Mouse (Mus musculus) heart, adult 9 months (tissue): ENCODE data around the gene Dazap1.

ENCODE experiments used
- DNase-seq, 2 experiments: peaks; one replicate each; pipeline ENCODE4 v3.0.0; 2022; ENCODE audit warnings: low spot score in 2 of 2

Dazap1 gene

GRCm38 (mm10) chr10:80297526-80298133, 36.3 kb downstream of the Dazap1 start:
- DNase-seq: no peak

DNA sequence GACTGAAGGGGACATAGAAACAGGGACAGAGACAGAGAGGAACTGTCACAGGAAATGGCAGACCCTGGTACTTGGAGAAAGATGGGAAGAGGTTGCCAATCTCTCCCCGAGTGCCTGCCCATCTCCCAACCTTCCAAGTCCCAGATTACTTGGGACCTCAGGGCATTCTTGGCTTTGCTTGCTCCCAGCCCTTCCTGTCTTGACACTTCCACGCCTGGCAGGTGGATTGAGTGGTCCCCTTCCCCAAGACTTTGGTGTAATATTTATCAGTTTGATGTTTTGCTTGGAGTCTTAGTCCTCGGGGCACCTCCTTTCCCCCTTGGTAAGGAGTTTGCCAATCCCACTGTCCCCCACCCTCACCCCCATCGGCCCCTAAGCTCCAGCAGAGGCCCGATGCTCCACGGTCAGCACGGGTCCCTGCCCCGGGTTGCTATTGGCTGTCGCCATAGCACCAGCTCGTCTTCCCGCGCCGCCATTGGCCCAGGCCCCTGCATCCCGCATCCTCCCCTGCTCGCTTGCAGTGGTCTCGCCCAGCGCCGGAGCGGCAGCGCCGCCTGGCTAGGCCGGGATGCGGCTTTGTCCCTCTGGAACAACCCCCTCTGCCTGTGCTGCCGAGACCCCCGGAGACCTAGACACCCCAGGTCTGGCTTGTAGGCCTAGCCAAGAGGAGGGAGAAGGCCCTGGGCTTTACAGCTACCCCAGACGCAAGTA, 37.4 kb downstream of the Dazap1 start:
- DNase-seq: peak in 1 of 2 experiments; percentile 64

DNA sequence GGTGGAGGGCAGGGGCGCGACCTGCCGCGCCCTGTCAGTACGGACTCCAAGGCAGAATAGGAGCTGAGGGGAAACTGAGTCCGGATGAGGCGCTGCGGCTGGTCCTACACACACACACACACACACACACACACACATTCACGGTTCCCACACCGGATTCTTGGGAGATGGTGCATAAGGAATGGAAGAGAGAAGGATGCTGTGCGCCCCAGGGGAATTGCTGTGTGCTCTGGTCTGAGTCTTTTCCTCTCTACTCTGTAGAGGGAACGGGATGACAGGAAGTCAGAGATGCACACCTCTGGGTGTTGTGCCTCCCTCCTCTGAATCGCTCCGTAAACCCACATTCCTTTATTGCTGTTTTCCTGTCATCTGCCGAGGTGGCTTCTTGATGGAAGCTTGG, 38.0 kb downstream of the Dazap1 start:
- DNase-seq: no peak

GRCm38 (mm10) chr10:80299824-80300223, 38.5 kb downstream of the Dazap1 start:
- no peak for DNase-seq

GRCm38 (mm10) chr10:80300672-80301181, 39.4 kb downstream of the Dazap1 start:
- no peak for DNase-seq

- no peak for DNase-seq
Observed at GRCm38 (mm10) chr10:80301256-80302081, 40.2 kb downstream of the Dazap1 start.

DNA sequence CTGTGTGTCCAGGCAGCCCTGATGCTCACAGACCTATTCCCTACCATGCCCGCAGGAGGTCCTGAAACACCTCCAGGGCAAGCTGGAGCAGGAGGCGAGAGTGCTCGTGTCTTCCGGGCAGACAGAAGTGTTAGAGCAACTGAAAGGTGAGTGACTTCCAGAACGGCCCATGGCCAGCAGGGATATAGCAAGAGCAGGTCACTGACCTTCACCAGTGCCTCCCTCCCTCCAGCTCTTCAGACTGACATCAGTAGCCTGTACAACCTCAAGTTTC, 40.7 kb downstream of the Dazap1 start:
- no peak for DNase-seq

DNA sequence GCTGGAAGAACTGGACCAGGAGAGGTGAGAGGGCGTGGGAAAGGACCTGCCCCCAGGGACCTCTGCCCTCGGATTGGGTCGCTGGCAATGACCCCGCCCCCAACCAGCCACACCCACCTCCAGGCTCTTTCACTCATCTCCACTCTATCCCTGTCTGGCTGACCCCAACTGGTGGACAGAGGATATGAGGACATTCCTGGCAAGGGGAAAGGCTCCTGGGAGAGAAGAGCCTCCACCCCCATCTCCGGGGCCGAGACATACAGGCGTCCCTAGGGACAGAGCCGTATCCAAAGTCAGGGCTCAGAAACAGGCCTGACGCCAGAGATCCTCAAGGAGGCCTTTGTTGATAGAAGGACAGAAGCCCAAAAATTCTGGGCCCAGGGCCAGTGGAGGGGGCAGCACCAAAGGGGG, 41.2 kb downstream of the Dazap1 start:
- peak; percentile 91 to 95 for DNase-seq

- no peak for DNase-seq
Observed at GRCm38 (mm10) chr10:80304458-80304857, 43.2 kb downstream of the Dazap1 start.

- DNase-seq: no peak
Observed at GRCm38 (mm10) chr10:80304862-80305261, 43.6 kb downstream of the Dazap1 start.

DNA sequence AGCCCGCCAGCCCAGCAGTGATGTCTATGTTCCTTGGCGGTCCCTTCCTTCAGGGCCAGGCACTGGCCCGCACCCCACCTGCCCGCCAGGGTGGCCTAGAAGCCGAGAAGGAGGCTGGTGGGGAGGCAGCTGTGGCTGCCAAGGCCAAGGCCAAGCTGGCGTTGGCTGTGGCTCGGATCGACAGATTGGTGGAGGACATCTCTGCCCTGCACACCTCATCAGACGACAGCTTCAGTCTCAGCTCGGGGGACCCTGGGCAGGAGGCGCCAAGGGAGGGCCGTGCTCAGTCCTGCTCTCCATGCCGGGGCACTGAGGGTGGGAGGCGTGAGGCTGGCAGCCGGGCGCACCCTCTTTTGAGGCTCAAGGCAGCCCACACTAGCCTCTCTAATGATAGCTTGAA, 50.3 kb downstream of the Dazap1 start:
- DNase-seq: no peak

GRCm38 (mm10) chr10:80312586-80313504, 51.6 kb downstream of the Dazap1 start:
- no peak for DNase-seq

- DNase-seq: no peak
Observed at GRCm38 (mm10) chr10:80313627-80314201, 52.4 kb downstream of the Dazap1 start.

GRCm38 (mm10) chr10:80314494-80315001, 53.3 kb downstream of the Dazap1 start:
- DNase-seq: no peak

DNA sequence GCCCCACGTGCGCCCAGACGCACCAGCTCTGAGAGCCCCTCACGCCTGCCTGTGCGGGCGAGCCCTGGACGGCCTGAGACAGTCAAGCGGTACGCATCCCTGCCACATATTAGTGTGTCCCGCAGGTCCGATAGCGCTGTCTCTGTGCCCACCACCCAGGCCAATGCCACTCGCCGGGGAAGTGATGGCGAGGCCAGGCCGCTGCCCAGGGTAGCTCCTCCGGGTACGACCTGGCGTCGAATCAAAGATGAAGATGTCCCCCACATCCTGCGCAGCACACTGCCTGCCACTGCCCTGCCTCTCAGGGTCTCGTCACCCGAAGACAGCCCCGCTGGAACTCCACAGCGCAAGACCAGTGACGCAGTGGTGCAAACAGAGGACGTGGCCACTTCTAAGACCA, 54.0 kb downstream of the Dazap1 start:
- no peak for DNase-seq

GRCm38 (mm10) chr10:80316359-80316781, 55.1 kb downstream of the Dazap1 start:
- DNase-seq: no peak

DNA sequence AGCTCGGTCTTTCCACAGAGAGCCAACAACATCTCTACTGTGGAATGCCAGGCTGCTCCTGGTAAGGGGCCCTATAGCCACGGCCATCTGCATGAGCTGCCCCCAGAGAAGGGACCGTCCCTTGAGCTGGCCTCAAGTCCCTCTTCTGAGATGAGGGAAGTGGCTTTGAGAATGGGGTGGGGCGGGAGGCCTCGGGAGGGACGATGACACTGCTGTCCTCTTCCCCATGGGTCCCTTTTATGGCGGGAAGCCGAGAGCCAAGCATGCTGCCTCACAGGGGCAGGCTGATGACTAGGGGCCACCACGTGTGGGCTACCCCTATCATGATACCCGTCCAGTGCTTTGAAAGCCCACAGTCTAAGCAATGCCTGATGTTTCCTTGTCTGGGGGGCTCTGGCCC, 55.7 kb downstream of the Dazap1 start:
- DNase-seq: no peak

DNA sequence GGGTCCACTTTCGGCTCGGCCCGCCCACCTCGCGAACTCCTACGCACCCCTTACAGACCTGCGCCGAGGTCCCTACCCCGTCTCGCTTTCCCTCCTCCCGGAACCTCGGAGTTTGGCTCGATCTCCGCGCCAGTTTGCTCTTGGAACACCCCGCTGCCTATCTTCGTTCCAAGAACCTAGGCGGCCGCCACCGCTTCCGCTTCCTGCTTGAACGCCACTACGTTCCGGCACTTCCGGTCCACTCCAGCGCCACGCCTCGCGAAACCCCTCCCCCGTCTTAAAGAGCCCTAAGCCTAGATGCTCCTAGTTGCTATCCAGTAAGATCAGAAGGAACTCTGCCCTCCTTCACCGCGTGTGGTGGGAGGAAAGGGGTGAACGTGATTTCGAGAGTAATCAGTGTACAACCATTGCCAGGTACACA, 59.1 kb downstream of the Dazap1 start, which contains the start of gene 2310011J03Rik:
Gene 2310011J03Rik (minus strand): TSS at position 198 of the 421 bp plus-strand sequence.
- DNase-seq: peak; percentile 92 to 95

GRCm38 (mm10) chr10:80321014-80321669, 59.9 kb downstream of the Dazap1 start:
- DNase-seq: no peak
